Mouse (Mus musculus) embryonic stem cell, embryonic (primary cell): Measurements from ENCODE around the gene Rnf167.

Experiments used
- CTCF ChIA-PET, 4 experiments: fragments of 300-600 bp in 2 of 4; fragments of 350-600 bp in 2 of 4; sonication (Branson Sonifier 250); formaldehyde crosslinking; loops; one replicate each; lab custom pipeline; 2022; ENCODE audit warnings: inconsistent platforms in 2 of 4; lab: Charles Lee
- POLR2A ChIA-PET, 4 experiments: fragments of 300-600 bp in 2 of 4; fragments of 350-600 bp in 2 of 4; sonication (Branson Sonifier 250); formaldehyde crosslinking; loops; one replicate each; lab custom pipeline; 2022; ENCODE audit warnings: antibody characterized with exemption in 4 of 4, inconsistent platforms in 1 of 4; lab: Charles Lee

The Rnf167 gene

GRCm38 (mm10) chr11:70655571-70656455, 8.8 kb downstream of the Rnf167 start:
- CTCF ChIA-PET, result interaction anchor here in 3 of 4 experiments (0.6 to 4.2 kb wide), 5 partner anchors 9 to 31 kb away, joined by 3 to 26 read pairs (median 4); partner anchors contain the start of genes Rnf167 (in 1 of the 3), Slc25a11 (in 1 of the 3) and Spag7 (in 1 of the 3)
- POLR2A ChIA-PET, result interaction anchor here (0.8 to 23.0 kb wide), 20 partner anchors 4 to 364 kb away, joined by 3 to 737 read pairs (median 4); partner anchors contain the start of genes Spag7 (in 4 of the 4), Rnf167 (in 3 of the 4), Slc25a11 (in 3 of the 4) and 4930544D05Rik (in 2 of the 4)

GRCm38 (mm10) chr11:70656456-70656927, 9.5 kb downstream of the Rnf167 start:
- ChIA-PET CTCF (interaction anchor here in 3 of 4 experiments (0.6 to 4.2 kb wide), 4 partner anchors 9 to 31 kb away, joined by 3 to 26 read pairs (median 4); partner anchors contain the start of genes Rnf167 (in 1 of the 3), Slc25a11 (in 1 of the 3) and Spag7 (in 1 of the 3)), POLR2A (interaction anchor here (0.8 to 23.0 kb wide), 11 partner anchors 5 to 364 kb away, joined by 3 to 737 read pairs (median 34); partner anchors contain the start of genes Spag7 (in 4 of the 4), 4930544D05Rik (in 2 of the 4), Rnf167 (in 2 of the 4) and Slc25a11 (in 2 of the 4))

GRCm38 (mm10) chr11:70656964-70657363, 9.9 kb downstream of the Rnf167 start, which contains the start of gene Eno3:
Eno3 (plus strand) TSS chr11:70657202.
- ChIA-PET CTCF (interaction anchor here in 1 of 4 experiments (4.2 kb wide), 1 partner anchor 13 kb away, joined by 26 read pairs; the partner anchor contains the start of gene Spag7), POLR2A (interaction anchor here (1.2 to 23.0 kb wide), 10 partner anchors 5 to 42 kb away, joined by 3 to 737 read pairs (median 61); partner anchors contain the start of genes Spag7 (in 4 of the 4), Rnf167 (in 2 of the 4), Slc25a11 (in 2 of the 4) and 4930544D05Rik (in 1 of the 4))

GRCm38 (mm10) chr11:70657573-70657972, 10.5 kb downstream of the Rnf167 start:
- POLR2A ChIA-PET, result interaction anchor here (0.9 to 23.0 kb wide), 9 partner anchors 6 to 86 kb away, joined by 3 to 737 read pairs (median 88); partner anchors contain the start of genes Spag7 (in 4 of the 4), Rnf167 (in 2 of the 4), Slc25a11 (in 2 of the 4) and Eno3 (in 1 of the 4)
- CTCF ChIA-PET, result interaction anchor here in 1 of 4 experiments (4.2 kb wide), 1 partner anchor 12 kb away, joined by 26 read pairs; the partner anchor contains the start of gene Spag7

- CTCF ChIA-PET, result interaction anchor here in 2 of 4 experiments (0.6 to 4.2 kb wide), 2 partner anchors 12 to 16 kb away, joined by 9 to 26 read pairs; partner anchors contain the start of gene Spag7 (in 1 of the 2)
- POLR2A ChIA-PET, result interaction anchor here in 3 of 4 experiments (0.9 to 23.0 kb wide), 8 partner anchors 6 to 86 kb away, joined by 3 to 737 read pairs (median 117); partner anchors contain the start of genes Spag7 (in 3 of the 3), Rnf167 (in 2 of the 3), Slc25a11 (in 2 of the 3) and Eno3 (in 1 of the 3)
Observed at GRCm38 (mm10) chr11:70657991-70658390, 11.0 kb downstream of the Rnf167 start.

- CTCF ChIA-PET, result interaction anchor here in 3 of 4 experiments (0.6 to 4.2 kb wide), 6 partner anchors 8 to 29 kb away, joined by 3 to 26 read pairs (median 7); partner anchors contain the start of gene Spag7 (in 2 of the 3)
- POLR2A ChIA-PET, result interaction anchor here (0.8 to 23.0 kb wide), 19 partner anchors 6 to 259 kb away, joined by 3 to 737 read pairs (median 4); partner anchors contain the start of genes Spag7 (in 3 of the 4), Rnf167 (in 2 of the 4), Slc25a11 (in 2 of the 4) and Eno3 (in 1 of the 4)
Observed at GRCm38 (mm10) chr11:70658521-70658920, 11.5 kb downstream of the Rnf167 start.

- ChIA-PET POLR2A (interaction anchor here (0.5 to 23.0 kb wide), 25 partner anchors 6 to 437 kb away, joined by 3 to 737 read pairs (median 4); partner anchors contain the start of genes Rnf167 (in 4 of the 4), Slc25a11 (in 3 of the 4), Spag7 (in 3 of the 4) and Psmb6 (in 2 of the 4)), CTCF (interaction anchor here in 2 of 4 experiments (0.6 to 4.2 kb wide), 6 partner anchors 8 to 246 kb away, joined by 3 to 26 read pairs (median 4); partner anchors contain the start of gene Spag7 (in 2 of the 2))
Observed at GRCm38 (mm10) chr11:70658942-70659341, 11.9 kb downstream of the Rnf167 start.

- ChIA-PET CTCF (interaction anchor here in 2 of 4 experiments (0.5 to 1.5 kb wide), 2 partner anchors 8 to 39 kb away, joined by 4 to 8 read pairs; partner anchors contain the start of gene Spag7 (in 1 of the 2)), POLR2A (interaction anchor here (0.9 to 23.0 kb wide), 11 partner anchors 4 to 33 kb away, joined by 3 to 737 read pairs (median 10); partner anchors contain the start of genes Spag7 (in 3 of the 4), Camta2 (in 2 of the 4), Rnf167 (in 2 of the 4) and Slc25a11 (in 2 of the 4))
Observed at GRCm38 (mm10) chr11:70660571-70660970, 13.5 kb downstream of the Rnf167 start.

GRCm38 (mm10) chr11:70663101-70663500, 16.1 kb downstream of the Rnf167 start:
- CTCF ChIA-PET, result no interaction called here
- POLR2A ChIA-PET, result interaction anchor here in 3 of 4 experiments (1.0 to 23.0 kb wide), 10 partner anchors 2 to 36 kb away, joined by 3 to 737 read pairs (median 9); partner anchors contain the start of genes Eno3 (in 2 of the 3), Pfn1 (in 2 of the 3), Rnf167 (in 2 of the 3) and Slc25a11 (in 2 of the 3)

GRCm38 (mm10) chr11:70663957-70664356, 16.9 kb downstream of the Rnf167 start:
- POLR2A ChIA-PET, result interaction anchor here in 3 of 4 experiments (1.0 to 20.9 kb wide), 8 partner anchors 10 to 29 kb away, joined by 3 to 737 read pairs (median 78); partner anchors contain the start of genes Eno3 (in 3 of the 3), Pfn1 (in 3 of the 3), Rnf167 (in 3 of the 3) and Slc25a11 (in 3 of the 3)
- CTCF ChIA-PET, result interaction anchor here in 1 of 4 experiments (0.6 kb wide), 2 partner anchors 100 to 140 kb away, joined by 4 to 5 read pairs; no protein-coding TSS in a partner anchor

- CTCF ChIA-PET, result interaction anchor here in 1 of 4 experiments (0.6 kb wide), 1 partner anchor 101 kb away, joined by 4 read pairs; no protein-coding TSS in a partner anchor
- POLR2A ChIA-PET, result interaction anchor here in 3 of 4 experiments (0.5 to 20.9 kb wide), 12 partner anchors 11 to 664 kb away, joined by 3 to 737 read pairs (median 4); partner anchors contain the start of genes Eno3 (in 3 of the 3), Pfn1 (in 3 of the 3), Rnf167 (in 3 of the 3) and Slc25a11 (in 3 of the 3)
Observed at GRCm38 (mm10) chr11:70664741-70665140, 17.7 kb downstream of the Rnf167 start.

- ChIA-PET POLR2A (interaction anchor here (0.5 to 20.9 kb wide), 12 partner anchors 12 to 122 kb away, joined by 3 to 737 read pairs (median 40); partner anchors contain the start of genes Eno3 (in 4 of the 4), Pfn1 (in 4 of the 4), Rnf167 (in 3 of the 4) and Slc25a11 (in 3 of the 4)), CTCF (interaction anchor here in 1 of 4 experiments (2.3 kb wide), 1 partner anchor 31 kb away, joined by 6 read pairs; no protein-coding TSS in a partner anchor)
Observed at GRCm38 (mm10) chr11:70666687-70667086, 19.7 kb downstream of the Rnf167 start.

GRCm38 (mm10) chr11:70667271-70668150, 20.5 kb downstream of the Rnf167 start:
- ChIA-PET CTCF (interaction anchor here in 3 of 4 experiments (0.8 to 4.2 kb wide), 6 partner anchors 14 to 59 kb away, joined by 3 to 40 read pairs (median 4); partner anchors contain the start of gene Camta2 (in 1 of the 3)), POLR2A (interaction anchor here (0.5 to 20.9 kb wide), 50 partner anchors 8 to 1743 kb away, joined by 3 to 737 read pairs (median 10); partner anchors contain the start of genes Eno3 (in 4 of the 4), Inca1 (in 4 of the 4), Pfn1 (in 4 of the 4) and Rnf167 (in 4 of the 4))

GRCm38 (mm10) chr11:70668335-70668770, 21.3 kb downstream of the Rnf167 start:
- ChIA-PET CTCF (interaction anchor here in 3 of 4 experiments (0.6 to 4.2 kb wide), 25 partner anchors 8 to 1078 kb away, joined by 3 to 40 read pairs (median 4); partner anchors contain the start of genes 0610010K14Rik (in 2 of the 3), Camta2 (in 2 of the 3), Rnf167 (in 2 of the 3) and Slc25a11 (in 2 of the 3)), POLR2A (interaction anchor here (0.5 to 20.9 kb wide), 121 partner anchors 8 to 1743 kb away, joined by 3 to 737 read pairs (median 5); partner anchors contain the start of genes Eno3 (in 4 of the 4), Inca1 (in 4 of the 4), Pfn1 (in 4 of the 4) and Rnf167 (in 4 of the 4))
